Mouse (Mus musculus): Measurements from ENCODE around the gene Serpina3c. TPM values are rescaled to one million over a fixed set of nuclear protein-coding genes. Genes with fewer than 3 reads are reported as not detected.

The Serpina3c gene
- total RNA-seq (2014; rRNA removed) (not detected in 2 replicates), polyA plus RNA-seq (2015; fragmentation: Nextera tagmentation; extraction: Ambion mirVana) (0.08 and 0.09 TPM in 2 replicates)

DNA sequence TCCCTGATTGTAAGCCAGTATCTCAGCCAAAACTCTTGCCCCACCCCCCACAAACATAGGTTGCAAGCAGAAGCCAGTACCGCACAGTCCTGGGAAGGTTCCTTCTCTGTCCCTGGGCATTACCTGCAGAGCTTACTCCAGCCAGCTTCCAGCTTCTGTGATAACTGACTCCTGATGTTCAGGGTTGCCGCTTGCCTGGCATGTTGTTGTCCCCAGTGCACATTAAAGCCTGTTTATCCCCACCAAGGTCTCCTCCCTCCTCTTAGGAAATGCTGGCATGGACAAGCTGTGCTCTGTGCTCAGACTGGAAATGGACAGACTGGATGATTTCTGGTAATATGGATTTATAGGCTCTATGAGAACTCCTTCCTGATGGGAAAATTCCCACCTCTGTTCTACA lies at the start of gene Serpina3c:
Gene Serpina3c, minus strand, starts transcription at position 215 of the 400 bp plus-strand sequence.
- no peak within 1 kb of the TSS for H3K4me2 ChIP-seq (ENCODE audit: low read depth, low read length)
- DNase-seq (ENCODE audit: low spot score): no peak
- no peaks in the 10 kb centered on the region for H3K36me3 ChIP-seq (ENCODE audit: insufficient read depth, low read length)
- H3K4me1 ChIP-seq (ENCODE audit: insufficient read depth, low read length): no peaks in the 10 kb centered on the region
- H3K27ac ChIP-seq: no peak within 1 kb of the TSS
- H3K9me3 ChIP-seq (ENCODE audit: low read length): no peaks in the 10 kb centered on the region
- WGBS: 90% methylated on average over 2 of the region's 2 CpGs
- no peak for ATAC-seq
- no peak for TF ChIP-seq CTCF (IDR thresholded peaks at IDR 0.05; ENCODE audit: low read depth)
- no peak within 1 kb of the TSS for H3K4me3 ChIP-seq (ENCODE audit: low read length)
- no peak within 1 kb of the TSS for H3K9ac ChIP-seq (replicated peaks; ENCODE audit: low read length)
- no peaks in the 10 kb centered on the region for H3K27me3 ChIP-seq (ENCODE audit: insufficient read depth, low read length)

- H3K4me1 ChIP-seq (ENCODE audit: insufficient read depth, low read length): no peaks in the 10 kb centered on the region
- no peak for TF ChIP-seq CTCF (IDR thresholded peaks at IDR 0.05; ENCODE audit: low read depth)
- H3K4me3 ChIP-seq (ENCODE audit: low read length): no peak overlapping the region
- DNase-seq (ENCODE audit: low spot score) (no peak), ATAC-seq (no peak)
- no peaks in the 10 kb centered on the region for H3K9me3 ChIP-seq (ENCODE audit: low read length)
- no peak overlapping the region for H3K4me2 ChIP-seq (ENCODE audit: low read depth, low read length)
- H3K27me3 ChIP-seq (ENCODE audit: insufficient read depth, low read length): no peaks in the 10 kb centered on the region
- H3K36me3 ChIP-seq (ENCODE audit: insufficient read depth, low read length): no peaks in the 10 kb centered on the region
- no peak overlapping the region for H3K9ac ChIP-seq (replicated peaks; ENCODE audit: low read length)
- H3K27ac ChIP-seq: no peak overlapping the region
Measured at GRCm38 (mm10) chr12:104190852-104191251, 37.2 kb upstream of the Serpina3c start.

DNA sequence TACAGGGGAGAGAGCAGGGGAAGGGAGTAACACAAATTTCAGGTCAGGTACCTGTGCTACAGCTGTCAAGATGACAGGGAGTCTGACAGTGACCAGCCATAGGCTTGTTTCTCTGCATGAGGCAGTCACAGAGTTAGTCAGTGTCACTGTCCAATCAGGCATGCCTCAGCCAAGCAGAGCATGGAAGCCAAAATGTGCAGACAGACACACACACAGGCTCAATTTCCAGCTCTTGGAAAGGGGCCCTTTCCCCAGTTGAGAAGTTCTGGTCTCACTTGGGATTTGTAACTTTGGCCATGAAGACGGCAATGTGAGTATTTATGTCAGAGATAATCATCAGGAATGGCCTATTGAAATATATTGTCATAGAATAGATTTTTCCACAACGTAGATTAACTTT lies 35.6 kb upstream of the Serpina3c start:
- ATAC-seq: no peak
- Histone ChIP-seq H3K4me1 (ENCODE audit: insufficient read depth, low read length) (no peaks in the 10 kb centered on the region), H3K27me3 (ENCODE audit: insufficient read depth, low read length) (no peaks in the 10 kb centered on the region), H3K9me3 (ENCODE audit: low read length) (no peaks in the 10 kb centered on the region), H3K27ac (no peak overlapping the region), H3K9ac (replicated peaks; ENCODE audit: low read length) (no peak overlapping the region), H3K4me3 (ENCODE audit: low read length) (no peak overlapping the region), H3K4me2 (ENCODE audit: low read depth, low read length) (no peak overlapping the region), H3K36me3 (ENCODE audit: insufficient read depth, low read length) (no peaks in the 10 kb centered on the region)
- no peak for DNase-seq (ENCODE audit: low spot score)
- no peak for TF ChIP-seq CTCF (IDR thresholded peaks at IDR 0.05; ENCODE audit: low read depth)
- 73% methylated on average over 2 of the region's 2 CpGs for WGBS

GRCm38 (mm10) chr12:104186041-104186581 lies 32.4 kb upstream of the Serpina3c start:
- no peak for TF ChIP-seq CTCF (IDR thresholded peaks at IDR 0.05; ENCODE audit: low read depth)
- Histone ChIP-seq H3K9me3 (ENCODE audit: low read length) (no peaks in the 10 kb centered on the region), H3K36me3 (ENCODE audit: insufficient read depth, low read length) (no peaks in the 10 kb centered on the region), H3K4me1 (ENCODE audit: insufficient read depth, low read length) (no peaks in the 10 kb centered on the region), H3K4me3 (ENCODE audit: low read length) (no peak overlapping the region), H3K9ac (replicated peaks; ENCODE audit: low read length) (no peak overlapping the region), H3K27me3 (ENCODE audit: insufficient read depth, low read length) (no peaks in the 10 kb centered on the region), H3K27ac (no peak overlapping the region), H3K4me2 (ENCODE audit: low read depth, low read length) (no peak overlapping the region)
- no peak for DNase-seq (ENCODE audit: low spot score)
- ATAC-seq: no peak
- 78% methylated on average over 3 of the region's 3 CpGs for WGBS

- WGBS: 78% methylated on average over 4 of the region's 4 CpGs
- TF ChIP-seq CTCF (IDR thresholded peaks at IDR 0.05; ENCODE audit: low read depth): no peak
- Histone ChIP-seq H3K9ac (replicated peaks; ENCODE audit: low read length) (no peak overlapping the region), H3K36me3 (ENCODE audit: insufficient read depth, low read length) (no peaks in the 10 kb centered on the region), H3K27me3 (ENCODE audit: insufficient read depth, low read length) (no peaks in the 10 kb centered on the region), H3K4me3 (ENCODE audit: low read length) (no peak overlapping the region), H3K4me2 (ENCODE audit: low read depth, low read length) (no peak overlapping the region), H3K9me3 (ENCODE audit: low read length) (no peaks in the 10 kb centered on the region), H3K4me1 (ENCODE audit: insufficient read depth, low read length) (no peaks in the 10 kb centered on the region), H3K27ac (no peak overlapping the region)
- ATAC-seq (no peak), DNase-seq (ENCODE audit: low spot score) (no peak)
Measured at GRCm38 (mm10) chr12:104185046-104185445, 31.4 kb upstream of the Serpina3c start.

DNA sequence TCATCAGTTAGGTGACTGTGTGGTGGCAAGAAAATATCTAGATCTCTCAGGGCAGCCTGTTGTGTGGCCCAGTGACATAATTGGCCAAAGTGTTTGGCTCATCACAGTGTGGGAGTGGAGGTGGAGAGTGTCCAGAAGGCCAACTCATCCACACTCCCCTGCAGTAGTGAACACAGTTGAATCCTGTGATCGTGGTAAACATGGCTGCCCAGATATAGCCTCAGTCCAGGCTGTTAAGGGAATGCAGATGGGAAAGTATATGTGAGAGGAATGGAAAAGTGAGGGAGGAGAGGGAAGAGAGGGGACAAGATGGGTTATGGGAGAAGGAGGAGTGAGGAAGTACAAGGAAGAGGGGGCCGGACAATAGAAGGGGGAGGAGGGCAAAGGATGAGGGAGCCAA lies 25.3 kb upstream of the Serpina3c start:
- 83% methylated on average over 2 of the region's 2 CpGs for WGBS
- Histone ChIP-seq H3K4me3 (ENCODE audit: low read length) (no peak overlapping the region), H3K9me3 (ENCODE audit: low read length) (no peaks in the 10 kb centered on the region), H3K27me3 (ENCODE audit: insufficient read depth, low read length) (no peaks in the 10 kb centered on the region), H3K4me1 (ENCODE audit: insufficient read depth, low read length) (no peaks in the 10 kb centered on the region), H3K9ac (replicated peaks; ENCODE audit: low read length) (no peak overlapping the region), H3K27ac (no peak overlapping the region), H3K4me2 (ENCODE audit: low read depth, low read length) (no peak overlapping the region), H3K36me3 (ENCODE audit: insufficient read depth, low read length) (no peaks in the 10 kb centered on the region)
- TF ChIP-seq CTCF (IDR thresholded peaks at IDR 0.05; ENCODE audit: low read depth): no peak
- DNase-seq (ENCODE audit: low spot score) (no peak), ATAC-seq (no peak)

DNA sequence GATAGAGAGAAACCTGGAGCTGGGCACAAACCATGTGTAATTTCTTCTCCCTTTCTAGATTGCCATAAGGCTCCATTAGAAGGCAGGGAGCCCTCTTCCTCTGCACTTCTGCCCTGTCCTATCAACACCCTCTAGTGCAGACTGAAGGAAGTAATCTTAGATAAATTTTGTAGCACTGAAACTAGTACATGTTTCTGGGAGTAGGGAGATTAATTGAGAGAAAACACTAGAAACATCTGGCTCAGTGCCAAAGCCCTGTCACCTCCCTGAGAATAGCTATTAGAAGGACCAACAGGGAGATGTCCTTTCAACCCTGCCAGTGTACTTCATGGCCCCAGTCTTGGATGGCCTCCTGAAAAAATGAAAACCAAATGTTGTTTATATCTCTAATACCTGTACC lies 24.9 kb upstream of the Serpina3c start:
- DNase-seq (ENCODE audit: low spot score) (no peak), ATAC-seq (no peak)
- Histone ChIP-seq H3K27ac (no peak overlapping the region), H3K9ac (replicated peaks; ENCODE audit: low read length) (no peak overlapping the region), H3K27me3 (ENCODE audit: insufficient read depth, low read length) (no peaks in the 10 kb centered on the region), H3K4me2 (ENCODE audit: low read depth, low read length) (no peak overlapping the region), H3K9me3 (ENCODE audit: low read length) (no peaks in the 10 kb centered on the region), H3K4me3 (ENCODE audit: low read length) (no peak overlapping the region), H3K4me1 (ENCODE audit: insufficient read depth, low read length) (no peaks in the 10 kb centered on the region), H3K36me3 (ENCODE audit: insufficient read depth, low read length) (no peaks in the 10 kb centered on the region)
- no peak for TF ChIP-seq CTCF (IDR thresholded peaks at IDR 0.05; ENCODE audit: low read depth)
